7 mouse cellular contexts compared by ENCODE assay signal in genomic region chr2:4918860-4919739, GRCm38 (mm10). TPM values are rescaled to one million over a fixed set of nuclear protein-coding genes. Genes with fewer than 3 reads are reported as not detected.
DNase-seq lines count a peak whose midpoint lies in the region; ATAC-seq and TF ChIP-seq lines count a peak whose summit lies in the region.

TSS of gene Phyh (plus strand) at chr2:4919019.

- intact Hi-C loops in heart, adult 2 months (cut with DNase I) = loop anchor here (2.0 to 5.0 kb wide), 2 partner anchors 93 to 108 kb away; partner anchors contain the start of gene Mcm10

- H3K4me2 ChIP-seq in embryonic facial prominence, embryonic 14.5 days (ENCODE audit: low read depth, low read length) = peak within 1 kb of the TSS; percentile 82
- peak within 1 kb of the TSS; percentile 88 for H3K4me2 ChIP-seq in limb, embryonic 11.5 days (ENCODE audit: low read depth, severe bottlenecking)
- peak within 1 kb of the TSS; percentile 77 for H3K4me2 ChIP-seq in midbrain, embryonic 13.5 days (replicated peaks)

- no peaks in the 10 kb centered on the region for H3K9me3 ChIP-seq in embryonic facial prominence, embryonic 14.5 days (ENCODE audit: control insufficient read depth, low read length)
- H3K9me3 ChIP-seq in limb, embryonic 11.5 days (ENCODE audit: control insufficient read depth, low read length) = no peaks in the 10 kb centered on the region
- H3K9me3 ChIP-seq in midbrain, embryonic 13.5 days = no peaks in the 10 kb centered on the region

- TF ChIP-seq POLR2A in heart, adult 2 months (IDR thresholded peaks at IDR 0.05; ENCODE audit: insufficient read depth, low read depth, low read length) = peak; percentile 84
- TF ChIP-seq POLR2A in kidney, adult 2 months (IDR thresholded peaks at IDR 0.05; ENCODE audit: low read depth, low read length) = peak; percentile 70
- peak; percentile 97 for TF ChIP-seq POLR2A in small intestine, adult 2 months (IDR thresholded peaks at IDR 0.05; ENCODE audit: low read depth, low read length)

- no peaks in the 10 kb centered on the region for H3K27me3 ChIP-seq in embryonic facial prominence, embryonic 14.5 days (replicated peaks; ENCODE audit: control insufficient read depth, insufficient read depth, low read length)
- no peaks in the 10 kb centered on the region for H3K27me3 ChIP-seq in heart, adult 2 months (ENCODE audit: control insufficient read depth, insufficient read depth, low read length)
- H3K27me3 ChIP-seq in kidney, adult 2 months (replicated peaks; ENCODE audit: control insufficient read depth, insufficient read depth, low read length) = no peaks in the 10 kb centered on the region
- H3K27me3 ChIP-seq in limb, embryonic 11.5 days (ENCODE audit: control insufficient read depth, insufficient read depth, low read length) = no peaks in the 10 kb centered on the region
- no peaks in the 10 kb centered on the region for H3K27me3 ChIP-seq in midbrain, embryonic 13.5 days
- no peaks in the 10 kb centered on the region for H3K27me3 ChIP-seq in small intestine, adult 2 months (ENCODE audit: control insufficient read depth, insufficient read depth, low read length)

- H3K9ac ChIP-seq in embryonic facial prominence, embryonic 14.5 days (ENCODE audit: low read depth, low read length) = peak within 1 kb of the TSS; percentile 84
- H3K9ac ChIP-seq in heart, adult 2 months (ENCODE audit: low read depth, low read length) = peak within 1 kb of the TSS; percentile 78
- peak within 1 kb of the TSS; percentile 75 for H3K9ac ChIP-seq in limb, embryonic 11.5 days (ENCODE audit: low read length)
- H3K9ac ChIP-seq in midbrain, embryonic 13.5 days (replicated peaks) = peak within 1 kb of the TSS; percentile 79

- H3K36me3 ChIP-seq in embryonic facial prominence, embryonic 14.5 days (ENCODE audit: control insufficient read depth, insufficient read depth, low read length) = 0 out of 2 replicates have a peak, but pooled peaks cover 4% of the 10 kb centered on the region
- H3K36me3 ChIP-seq in heart, adult 2 months (ENCODE audit: control insufficient read depth, insufficient read depth, low read length) = peaks cover 3% of the 10 kb centered on the region; the same call in 1 of the 2 replicates
- no peaks in the 10 kb centered on the region for H3K36me3 ChIP-seq in kidney, adult 2 months (ENCODE audit: control insufficient read depth, insufficient read depth, low read length)
- no peaks in the 10 kb centered on the region for H3K36me3 ChIP-seq in limb, embryonic 11.5 days (ENCODE audit: control insufficient read depth, insufficient read depth, low read length)
- H3K36me3 ChIP-seq in midbrain, embryonic 13.5 days = 0 out of 2 replicates have a peak, but pooled peaks cover 6% of the 10 kb centered on the region
- H3K36me3 ChIP-seq in small intestine, adult 2 months (ENCODE audit: control insufficient read depth, insufficient read depth, low read length) = peaks cover 6% of the 10 kb centered on the region

- H3K4me1 ChIP-seq in embryonic facial prominence, embryonic 14.5 days (ENCODE audit: control insufficient read depth, insufficient read depth, low read length) = peaks cover 9% of the 10 kb centered on the region; the same call in 1 of the 2 replicates
- H3K4me1 ChIP-seq in heart, adult 2 months (ENCODE audit: control insufficient read depth, insufficient read depth, low read length) = peaks cover 4% of the 10 kb centered on the region
- peaks cover 30% of the 10 kb centered on the region for H3K4me1 ChIP-seq in kidney, adult 2 months (ENCODE audit: control insufficient read depth, insufficient read depth, low read length)
- H3K4me1 ChIP-seq in limb, embryonic 11.5 days (ENCODE audit: control insufficient read depth, insufficient read depth, low read length) = no peaks in the 10 kb centered on the region; the same call in 1 of the 2 replicates
- peaks cover 6% of the 10 kb centered on the region for H3K4me1 ChIP-seq in midbrain, embryonic 13.5 days (replicated peaks)
- H3K4me1 ChIP-seq in small intestine, adult 2 months (ENCODE audit: control insufficient read depth, insufficient read depth, insufficient read length, low read length) = peaks cover 21% of the 10 kb centered on the region; the same call in 1 of the 2 replicates

- peak; percentile 98 for ATAC-seq in embryonic facial prominence, embryonic 14.5 days (ENCODE audit: low read depth)
- peak; percentile 95 for ATAC-seq in limb, embryonic 11.5 days (ENCODE audit: insufficient number of reproducible peaks, low FRiP score, low TSS enrichment, low read depth)
- peak; percentile 96 for ATAC-seq in midbrain, embryonic 13.5 days

- peak; percentile 73 to 86 for DNase-seq in adrenal gland, postnatal 4 days (ENCODE audit: low spot score in 2 of 2)
- DNase-seq in embryonic facial prominence, embryonic 14.5 days (ENCODE audit: low spot score) = peak; percentile 95
- DNase-seq in heart, adult 2 months = peak; percentile 92 to 93
- DNase-seq in kidney, adult 2 months = peak; percentile 96
- peak; percentile 90 for DNase-seq in limb, embryonic 11.5 days (ENCODE audit: low spot score)

- H3K27ac ChIP-seq in embryonic facial prominence, embryonic 14.5 days (replicated peaks; ENCODE audit: low read depth, low read length) = peak within 1 kb of the TSS; percentile 78
- peak within 1 kb of the TSS; percentile 98 for H3K27ac ChIP-seq in heart, adult 2 months
- peak within 1 kb of the TSS; percentile 98 for H3K27ac ChIP-seq in kidney, adult 2 months (ENCODE audit: insufficient read depth, low read depth, low read length)
- H3K27ac ChIP-seq in limb, embryonic 11.5 days (replicated peaks; ENCODE audit: low read depth, low read length) = peak within 1 kb of the TSS; percentile 22; the same call in 1 of the 2 replicates
- H3K27ac ChIP-seq in midbrain, embryonic 13.5 days = peak within 1 kb of the TSS; percentile 52
- peak within 1 kb of the TSS; percentile 89 for H3K27ac ChIP-seq in small intestine, adult 2 months (ENCODE audit: insufficient read depth, low read depth, low read length)

- no peaks in the 10 kb centered on the region for H3K79me2 ChIP-seq in heart, adult 2 months (replicated peaks; ENCODE audit: control insufficient read depth, insufficient read depth, low read length)

- 0 out of 2 replicates have a peak, but pooled peaks have one; percentile 53 for TF ChIP-seq EP300 in heart, adult 2 months (IDR thresholded peaks at IDR 0.05; ENCODE audit: insufficient read depth, low read depth, low read length)

- TF ChIP-seq CTCF in heart, adult 2 months (IDR thresholded peaks at IDR 0.05) = peak; percentile 60
- peak; percentile 27; the same call in 1 of the 2 replicates for TF ChIP-seq CTCF in kidney, adult 2 months (conservative IDR thresholded peaks at IDR 0.05; ENCODE audit: insufficient read depth, insufficient read length, low read depth, low read length)
- no peak for TF ChIP-seq CTCF in small intestine, adult 2 months (IDR thresholded peaks at IDR 0.05; ENCODE audit: extremely low read depth, insufficient read length, insufficient replicate concordance, low read depth, low read length)

- WGBS in embryonic facial prominence, embryonic 14.5 days = 9% methylated on average over 27 of the region's 35 CpGs
- WGBS in heart, adult 2 months = 7% methylated on average over 35 of the region's 35 CpGs
- 9% methylated on average over 35 of the region's 35 CpGs for WGBS in kidney, adult 2 months
- 5% methylated on average over 35 of the region's 35 CpGs for WGBS in limb, embryonic 11.5 days
- WGBS in midbrain, embryonic 13.5 days = 7% methylated on average over 35 of the region's 35 CpGs
- WGBS in small intestine, adult 2 months = 6% methylated on average over 35 of the region's 35 CpGs

- peak within 1 kb of the TSS; percentile 63 for H3K4me3 ChIP-seq in embryonic facial prominence, embryonic 14.5 days (ENCODE audit: low read depth, low read length)
- peak within 1 kb of the TSS; percentile 85 for H3K4me3 ChIP-seq in heart, adult 2 months
- H3K4me3 ChIP-seq in kidney, adult 2 months (ENCODE audit: insufficient read depth, low read depth, low read length) = peak within 1 kb of the TSS; percentile 86
- peak within 1 kb of the TSS; percentile 51 for H3K4me3 ChIP-seq in limb, embryonic 11.5 days (ENCODE audit: low read depth, low read length)
- H3K4me3 ChIP-seq in midbrain, embryonic 13.5 days (replicated peaks) = peak within 1 kb of the TSS; percentile 55
- peak within 1 kb of the TSS; percentile 88 for H3K4me3 ChIP-seq in small intestine, adult 2 months (ENCODE audit: low read depth, low read length)

RNA-seq across cellular contexts. Expression of gene Phyh, which starts in this region (rescaled TPM):
- 100 to 1,000 TPM; 161 to 194 TPM for total RNA-seq in adrenal gland, postnatal 4 days (2021)
- polyA plus RNA-seq in embryonic facial prominence, embryonic 14.5 days (2014; fragmentation: Nextera tagmentation; extraction: Ambion mirVana) = 38.2 and 44.1 TPM in 2 replicates
- total RNA-seq in heart, adult 2 months (2021) = 100 to 1,000 TPM; 743 to 904 TPM
- polyA plus RNA-seq in heart, adult 2 months (2012; rRNA removed) = 620 and 892 TPM in 2 replicates
- 322 and 403 TPM in 2 replicates for polyA plus RNA-seq in kidney, adult 2 months (2012; rRNA removed)
- 48.4 and 51.7 TPM in 2 replicates for polyA plus RNA-seq in limb, embryonic 11.5 days (2014; fragmentation: Nextera tagmentation; extraction: Ambion mirVana)
- 47.4 and 51.2 TPM in 2 replicates for polyA plus RNA-seq in midbrain, embryonic 13.5 days (2015; fragmentation: Nextera tagmentation; extraction: Ambion mirVana)
- polyA plus RNA-seq in small intestine, adult 2 months (2012; rRNA removed) = 59.3 and 94.8 TPM in 2 replicates

Comparison
In these comparisons a context has a peak if more than half of its experiments do, and no peak if none do; other contexts are left out.
1. Peak in every context shown above with its lines: DNase-seq, ATAC-seq, H3K4me3 ChIP-seq and H3K27ac ChIP-seq.
2. H3K27ac ChIP-seq: peak in every context shown above with its lines; median percentile 98 in heart, adult 2 months; 98 in kidney, adult 2 months; 89 in small intestine, adult 2 months; 78 in embryonic facial prominence, embryonic 14.5 days; 52 in midbrain, embryonic 13.5 days; 22 in limb, embryonic 11.5 days.